Mouse (Mus musculus) midbrain, embryonic 13.5 days (tissue): ENCODE measurements around the gene Dyx1c1. TPM values are rescaled to one million over a fixed set of nuclear protein-coding genes. Genes with fewer than 3 reads are reported as not detected.

ENCODE experiments used
- ATAC-seq: fragments of 200-750 bp; cut with Nextera tagmentation; 2 replicates; pipeline ENCODE4 v1.8.0; 2017; ENCODE audit warnings: mild to moderate bottlenecking, moderate TSS enrichment, moderate library complexity
- H3K27ac ChIP-seq: fragments of 300-500 bp; sonication (generic); 2 replicates; pipeline ENCODE4 v1.5.1; 2015; ENCODE audit warnings: inconsistent platforms, mild to moderate bottlenecking, moderate library complexity
- H3K27me3 ChIP-seq: fragments of 300-500 bp; sonication (generic); 2 replicates; pipeline ENCODE4 v1.6.1; 2015; ENCODE audit warnings: mild to moderate bottlenecking, inconsistent platforms
- H3K36me3 ChIP-seq: fragments of 300-500 bp; sonication (generic); 2 replicates; pipeline ENCODE4 v1.6.1; 2015; ENCODE audit warnings: mild to moderate bottlenecking, inconsistent platforms
- H3K4me1 ChIP-seq: fragments of 300-500 bp; sonication (generic); replicated peaks from 2 replicates; pipeline ENCODE4 v1.6.1; 2015; ENCODE audit warnings: inconsistent platforms
- H3K4me2 ChIP-seq: fragments of 300-500 bp; sonication (generic); replicated peaks from 2 replicates; pipeline ENCODE4 v1.6.1; 2015; ENCODE audit warnings: moderate library complexity, mild to moderate bottlenecking, inconsistent platforms
- H3K4me3 ChIP-seq: fragments of 300-500 bp; sonication (generic); replicated peaks from 2 replicates; pipeline ENCODE4 v1.5.1; 2015; ENCODE audit warnings: mild to moderate bottlenecking, inconsistent platforms
- H3K9ac ChIP-seq: fragments of 300-500 bp; sonication (generic); replicated peaks from 2 replicates; pipeline ENCODE4 v1.6.1; 2015; ENCODE audit warnings: mild to moderate bottlenecking, inconsistent platforms
- H3K9me3 ChIP-seq: fragments of 300-500 bp; sonication (generic); 2 replicates; pipeline ENCODE4 v1.6.1; 2016; ENCODE audit warnings: mild to moderate bottlenecking, inconsistent platforms
- WGBS: fragments of 180-500 bp; shearing (Covaris S2); methylation state at CpG from one replicate; pipeline ENCODE4 v1.1.7; 2015; 5-methylcytosine and 5-hydroxymethylcytosine counted together
- microRNA-seq: library from miRNA; unstranded; fragments of <30 nt; microRNA quantifications from one replicate; pipeline ENCODE4, GENCODE M21; 2016
- polyA plus RNA-seq: library from polyadenylated mRNA; unstranded; fragments of >200 nt; fragmentation: Nextera tagmentation; extraction: Ambion mirVana; gene quantifications from 2 replicates; pipeline ENCODE4 v1.2.1, GENCODE M21; 2015

The Dyx1c1 gene
- polyA plus RNA-seq, 1 experiment from 2014 or later, result 2.1 TPM

GRCm38 (mm10) chr9:73005106-73005505, 46.5 kb downstream of the Dyx1c1 start:
- no peak for ATAC-seq
- Histone ChIP-seq H3K9me3 (no peaks in the 10 kb centered on the region), H3K27me3 (no peaks in the 10 kb centered on the region), H3K4me2 (no peak overlapping the region), H3K4me1 (no peaks in the 10 kb centered on the region), H3K4me3 (no peak overlapping the region), H3K27ac (no peak overlapping the region), H3K9ac (no peak overlapping the region), H3K36me3 (peaks cover 67% of the 10 kb centered on the region)
- 83% methylated on average over 6 of the region's 6 CpGs for WGBS

- Histone ChIP-seq H3K27ac (no peak overlapping the region), H3K27me3 (no peaks in the 10 kb centered on the region), H3K9ac (no peak overlapping the region), H3K9me3 (no peaks in the 10 kb centered on the region), H3K4me1 (no peaks in the 10 kb centered on the region), H3K4me2 (no peak overlapping the region), H3K36me3 (peaks cover 67% of the 10 kb centered on the region), H3K4me3 (no peak overlapping the region)
- ATAC-seq, result no peak
- 97% methylated on average over 3 of the region's 3 CpGs for WGBS
Measured at GRCm38 (mm10) chr9:73006175-73006574, 47.6 kb downstream of the Dyx1c1 start.

- 78% methylated on average over 3 of the region's 3 CpGs for WGBS
- Histone ChIP-seq H3K27ac (no peak overlapping the region), H3K36me3 (peaks cover 71% of the 10 kb centered on the region), H3K4me3 (no peak overlapping the region), H3K4me2 (no peak overlapping the region), H3K27me3 (no peaks in the 10 kb centered on the region), H3K4me1 (no peaks in the 10 kb centered on the region), H3K9ac (no peak overlapping the region), H3K9me3 (no peaks in the 10 kb centered on the region)
- ATAC-seq, result no peak
Measured at GRCm38 (mm10) chr9:73008384-73008783, 49.8 kb downstream of the Dyx1c1 start.

- Histone ChIP-seq H3K4me2 (no peak overlapping the region), H3K4me3 (no peak overlapping the region), H3K4me1 (no peaks in the 10 kb centered on the region), H3K36me3 (peaks cover 82% of the 10 kb centered on the region), H3K9me3 (no peaks in the 10 kb centered on the region), H3K27ac (no peak overlapping the region), H3K9ac (no peak overlapping the region), H3K27me3 (no peaks in the 10 kb centered on the region)
- 88% methylated on average over 4 of the region's 4 CpGs for WGBS
- no peak for ATAC-seq
Measured at GRCm38 (mm10) chr9:73012629-73013028, 54.0 kb downstream of the Dyx1c1 start.

GRCm38 (mm10) chr9:73014724-73015123, 56.1 kb downstream of the Dyx1c1 start:
- Histone ChIP-seq H3K27me3 (no peaks in the 10 kb centered on the region), H3K9ac (no peak overlapping the region), H3K9me3 (no peaks in the 10 kb centered on the region), H3K4me3 (no peak overlapping the region), H3K4me1 (no peaks in the 10 kb centered on the region), H3K4me2 (no peak overlapping the region), H3K27ac (no peak overlapping the region), H3K36me3 (peaks cover 95% of the 10 kb centered on the region)
- WGBS, result 92% methylated on average over 13 of the region's 13 CpGs
- ATAC-seq, result no peak

GRCm38 (mm10) chr9:73019841-73020240, 61.3 kb downstream of the Dyx1c1 start:
- Histone ChIP-seq H3K27ac (no peak overlapping the region), H3K36me3 (peaks cover 74% of the 10 kb centered on the region), H3K4me2 (no peak overlapping the region), H3K4me3 (no peak overlapping the region), H3K4me1 (no peaks in the 10 kb centered on the region), H3K9me3 (no peaks in the 10 kb centered on the region), H3K27me3 (no peaks in the 10 kb centered on the region), H3K9ac (no peak overlapping the region)
- ATAC-seq, result no peak
- WGBS, result 91% methylated on average over 10 of the region's 10 CpGs

- H3K36me3 ChIP-seq, result peaks cover 66% of the 10 kb centered on the region
- H3K4me1 ChIP-seq, result no peaks in the 10 kb centered on the region
- ATAC-seq, result no peak
Measured at GRCm38 (mm10) chr9:73020566-73021097, 62.0 kb downstream of the Dyx1c1 start.

More at GRCm38 (mm10) chr9:73020566-73021097, 62.0 kb downstream of the Dyx1c1 start:
- H3K9me3 ChIP-seq, result no peaks in the 10 kb centered on the region
- H3K27me3 ChIP-seq, result no peaks in the 10 kb centered on the region
- H3K27ac ChIP-seq, result no peak overlapping the region
- no peak overlapping the region for H3K9ac ChIP-seq
- 94% methylated on average over 5 of the region's 5 CpGs for WGBS
- no peak overlapping the region for H3K4me2 ChIP-seq
- H3K4me3 ChIP-seq, result no peak overlapping the region

Small RNA genes lying within 50 kb of the gene (microRNA-seq; reads per million reads assigned to microRNA genes)
- gene Gm27353, result not detected

Other genes starting within 250 kb of the Dyx1c1 start
- gene Prtg, start 151.9 kb upstream of the Dyx1c1 start, polyA plus RNA-seq, result 0.63 and 0.77 TPM in 2 replicates
- gene Pygo1, start 33.1 kb upstream of the Dyx1c1 start, polyA plus RNA-seq, result 11.3 and 12.0 TPM in 2 replicates
- gene Gm44503, start 67 bp downstream of the Dyx1c1 start, polyA plus RNA-seq, result not detected in 2 replicates
- 26.2 and 28.8 TPM in 2 replicates for gene Ccpg1os, start 26.6 kb downstream of the Dyx1c1 start, polyA plus RNA-seq
- gene Ccpg1, start 26.6 kb downstream of the Dyx1c1 start, polyA plus RNA-seq, result 43.2 and 45.2 TPM in 2 replicates
- gene Pigb, start 81.6 kb downstream of the Dyx1c1 start, polyA plus RNA-seq, result 10.3 and 11.5 TPM in 2 replicates
- gene Rab27a, start 86.1 kb downstream of the Dyx1c1 start, polyA plus RNA-seq, result 0.94 and 1.5 TPM in 2 replicates
- gene Khdc3, start 143.1 kb downstream of the Dyx1c1 start, polyA plus RNA-seq, result 0.12 TPM in 1 of 2 replicates, not detected in the other
- not detected in 2 replicates for gene Gm20509, start 143.7 kb downstream of the Dyx1c1 start, polyA plus RNA-seq
- gene Rsl24d1, start 154.6 kb downstream of the Dyx1c1 start, polyA plus RNA-seq, result 120 and 123 TPM in 2 replicates